Mouse (Mus musculus) G1E (cell line): ENCODE data around the gene Cpne5.

Source experiments
- CTCF ChIP-seq: IDR thresholded peaks from 2 replicates; pipeline ENCODE4 v1.5.1; 2012; ENCODE audit warnings: low read depth, low read length, inconsistent platforms, mixed read lengths
- POLR2AphosphoS5 ChIP-seq: IDR thresholded peaks from 2 replicates; pipeline ENCODE4 v1.6.1; 2012; ENCODE audit warnings: low read depth, low read length, inconsistent platforms; ENCODE audit not compliant: insufficient replicate concordance

DNA sequence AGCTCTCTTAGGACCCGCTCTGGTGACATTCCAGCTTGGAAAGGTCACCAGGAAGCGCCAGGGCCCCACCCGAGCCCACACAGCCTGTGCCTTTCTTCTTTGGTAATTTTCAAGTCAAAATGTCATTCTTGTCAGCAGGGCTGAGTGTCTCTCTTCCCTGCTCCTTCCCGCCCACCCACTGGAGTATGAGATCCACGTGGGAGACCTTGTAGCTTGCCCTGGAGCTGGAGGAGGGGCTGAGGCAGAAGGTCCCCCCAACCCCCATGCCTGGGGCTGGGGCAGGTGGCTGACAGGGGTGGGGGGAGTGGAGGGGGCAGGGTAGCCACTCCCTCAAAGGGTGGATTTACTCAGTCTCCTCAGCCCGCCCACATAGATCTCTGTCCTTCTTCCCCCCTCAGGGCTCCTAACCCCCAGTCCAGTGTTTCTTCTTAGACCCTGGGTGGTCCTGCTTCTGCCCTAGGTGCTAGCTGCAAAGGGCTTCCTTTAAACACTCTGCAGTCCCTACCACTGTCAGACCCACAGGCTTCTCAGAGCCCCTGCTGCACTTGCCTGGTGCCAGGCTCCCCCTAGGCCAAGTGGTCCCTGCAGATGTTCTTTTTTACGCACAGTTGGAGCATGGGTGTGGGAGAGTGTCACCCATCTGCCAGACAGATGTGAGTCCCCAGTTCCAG lies 52.5 kb downstream of the Cpne5 start:
- TF ChIP-seq CTCF (no peak), POLR2AphosphoS5 (no peak)
